Mouse (Mus musculus) neural tube, embryonic 15.5 days (tissue): ENCODE data around the gene Ndufb3. TPM values are rescaled to one million over a fixed set of nuclear protein-coding genes. Genes with fewer than 3 reads are reported as not detected.
"Not testable (repeated sequence)": the region's sequence is repeated elsewhere in the genome, so short reads cannot be mapped to it uniquely, and the experiment has no call there.

Experiments used
- ATAC-seq: fragments of 200-750 bp; cut with Nextera tagmentation; 2 replicates; pipeline ENCODE4 v1.8.0; 2017; ENCODE audit warnings: mild to moderate bottlenecking, moderate TSS enrichment, moderate library complexity; ENCODE audit not compliant: low FRiP score
- H3K27ac ChIP-seq: fragments of 300-500 bp; sonication (generic); replicated peaks from 2 replicates; pipeline ENCODE4 v1.5.1; 2015; ENCODE audit warnings: mild to moderate bottlenecking, inconsistent platforms
- H3K27me3 ChIP-seq: fragments of 300-500 bp; sonication (generic); replicated peaks from 2 replicates; pipeline ENCODE4 v1.6.1; 2015; ENCODE audit warnings: inconsistent platforms
- H3K36me3 ChIP-seq: fragments of 300-500 bp; sonication (generic); 2 replicates; pipeline ENCODE4 v1.6.1; 2015; ENCODE audit warnings: inconsistent platforms
- H3K4me1 ChIP-seq: fragments of 300-500 bp; sonication (generic); 2 replicates; pipeline ENCODE4 v1.6.1; 2015; ENCODE audit warnings: inconsistent platforms
- H3K4me2 ChIP-seq: fragments of 300-500 bp; sonication (generic); 2 replicates; pipeline ENCODE4 v1.6.1; 2015; ENCODE audit warnings: inconsistent platforms, mild to moderate bottlenecking, moderate library complexity
- H3K4me3 ChIP-seq: fragments of 300-500 bp; sonication (generic); replicated peaks from 2 replicates; pipeline ENCODE4 v1.5.1; 2015; ENCODE audit warnings: mild to moderate bottlenecking, inconsistent platforms
- H3K9ac ChIP-seq: fragments of 300-500 bp; sonication (generic); replicated peaks from 2 replicates; pipeline ENCODE4 v1.6.1; 2015; ENCODE audit warnings: mild to moderate bottlenecking, inconsistent platforms
- H3K9me3 ChIP-seq: fragments of 300-500 bp; sonication (generic); replicated peaks from 2 replicates; pipeline ENCODE4 v1.6.1; 2016; ENCODE audit warnings: inconsistent platforms
- WGBS: fragments of 180-500 bp; shearing (Covaris S2); methylation state at CpG from one replicate; pipeline ENCODE4 v1.1.7; 2015; ENCODE audit warnings: mixed read lengths; 5-methylcytosine and 5-hydroxymethylcytosine counted together
- polyA plus RNA-seq: library from polyadenylated mRNA; unstranded; fragments of >200 nt; fragmentation: Nextera tagmentation; extraction: Ambion mirVana; gene quantifications from 2 replicates; pipeline ENCODE4 v1.2.1, GENCODE M21; 2015

The Ndufb3 gene
- polyA plus RNA-seq, 1 experiment from 2014 or later = 217 TPM

- Histone ChIP-seq H3K27ac (peak overlapping the region; percentile 88), H3K9ac (peak overlapping the region; percentile 92), H3K36me3 (no peaks in the 10 kb centered on the region), H3K27me3 (no peaks in the 10 kb centered on the region), H3K4me1 (peaks cover 17% of the 10 kb centered on the region), H3K4me3 (peak overlapping the region; percentile 84), H3K4me2 (peak overlapping the region; percentile 81), H3K9me3 (no peaks in the 10 kb centered on the region)
- 7% methylated on average over 35 of the region's 36 CpGs for WGBS
- peak; percentile 81 for ATAC-seq
These were observed 612 bp upstream of the Ndufb3 start for GRCm38 (mm10) chr1:58585373-58586170.

GRCm38 (mm10) chr1:58587491-58587890 is 1.3 kb downstream of the Ndufb3 start:
- peaks cover 17% of the 10 kb centered on the region for H3K4me1 ChIP-seq
- WGBS = 95% methylated on average over 1 of the region's 1 CpGs
- H3K36me3 ChIP-seq = peaks cover 9% of the 10 kb centered on the region
- no peak overlapping the region for H3K27ac ChIP-seq
- H3K4me3 ChIP-seq = peak overlapping the region; percentile 84
- no peaks in the 10 kb centered on the region for H3K9me3 ChIP-seq
- no peaks in the 10 kb centered on the region for H3K27me3 ChIP-seq
- peak overlapping the region; percentile 66 for H3K4me2 ChIP-seq
- H3K9ac ChIP-seq = no peak overlapping the region
- no peak for ATAC-seq

DNA sequence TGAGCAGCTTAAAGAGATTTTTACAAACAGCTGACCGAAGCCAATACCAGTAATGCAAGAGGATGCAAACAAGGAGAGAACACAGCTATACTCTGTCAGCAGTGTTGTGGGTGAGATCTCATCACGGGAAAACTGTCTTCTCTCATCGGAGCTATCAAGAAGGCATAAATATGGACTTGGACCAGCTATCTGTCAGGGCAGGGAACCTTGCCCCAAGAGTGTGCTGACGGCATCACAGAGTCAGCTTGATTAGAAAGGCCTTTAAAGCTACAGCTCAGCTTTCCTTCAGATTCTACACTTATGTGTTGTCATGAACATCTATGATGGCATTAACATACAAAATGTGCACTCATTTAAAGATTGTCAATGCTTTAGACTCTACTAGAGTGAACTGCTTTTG is 16.5 kb downstream of the Ndufb3 start:
- WGBS = 90% methylated on average over 4 of the region's 4 CpGs
- Histone ChIP-seq H3K9me3 (no peaks in the 10 kb centered on the region), H3K9ac (no peak overlapping the region), H3K4me3 (no peak overlapping the region), H3K4me1 (no peaks in the 10 kb centered on the region), H3K36me3 (no peaks in the 10 kb centered on the region), H3K27ac (no peak overlapping the region), H3K27me3 (no peaks in the 10 kb centered on the region), H3K4me2 (no peak overlapping the region)
- ATAC-seq = no peak

GRCm38 (mm10) chr1:58603738-58604137 is 17.6 kb downstream of the Ndufb3 start:
- Histone ChIP-seq H3K4me2 (no peak overlapping the region), H3K4me3 (no peak overlapping the region), H3K27ac (no peak overlapping the region), H3K9ac (no peak overlapping the region), H3K36me3 (no peaks in the 10 kb centered on the region), H3K27me3 (no peaks in the 10 kb centered on the region), H3K4me1 (no peaks in the 10 kb centered on the region), H3K9me3 (no peaks in the 10 kb centered on the region; the same call in 1 of the 2 replicates)
- no peak for ATAC-seq
- 80% methylated on average over 4 of the region's 4 CpGs for WGBS

- not testable (repeated sequence) for H3K4me2 ChIP-seq, ATAC-seq, H3K27ac ChIP-seq, H3K36me3 ChIP-seq, H3K9ac ChIP-seq, H3K4me1 ChIP-seq, H3K9me3 ChIP-seq, H3K4me3 ChIP-seq, H3K27me3 ChIP-seq
- 91% methylated on average over 5 of the region's 5 CpGs for WGBS
These were observed 23.4 kb downstream of the Ndufb3 start for GRCm38 (mm10) chr1:58609591-58609990.

GRCm38 (mm10) chr1:58610166-58610565 is 24.0 kb downstream of the Ndufb3 start:
- no peak overlapping the region for H3K27ac ChIP-seq
- H3K4me2 ChIP-seq = no peak overlapping the region
- no peak overlapping the region for H3K9ac ChIP-seq
- H3K4me1 ChIP-seq = no peaks in the 10 kb centered on the region
- no peak overlapping the region for H3K4me3 ChIP-seq
- ATAC-seq = no peak
- no peaks in the 10 kb centered on the region for H3K27me3 ChIP-seq
- 90% methylated on average over 1 of the region's 1 CpGs for WGBS
- no peaks in the 10 kb centered on the region for H3K36me3 ChIP-seq
- no peaks in the 10 kb centered on the region; the same call in 1 of the 2 replicates for H3K9me3 ChIP-seq

DNA sequence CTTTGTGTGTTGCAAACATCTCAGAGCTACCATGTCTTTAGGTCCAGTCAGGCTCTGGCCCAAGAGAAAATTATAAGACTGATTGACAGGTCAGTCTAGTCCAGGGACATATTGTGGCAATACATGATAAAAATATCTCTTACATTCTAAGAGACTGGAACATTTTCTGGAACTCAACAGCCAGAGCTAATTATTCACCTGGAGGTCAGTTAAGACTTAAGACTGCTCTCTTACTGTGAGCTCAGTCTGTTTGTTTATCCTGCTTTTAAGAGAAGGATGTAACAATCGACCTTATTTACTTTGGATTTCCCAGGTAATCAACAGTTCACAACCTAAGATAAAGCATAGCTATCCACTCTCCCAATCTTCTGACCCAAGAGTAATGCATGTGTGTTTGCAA is 24.4 kb downstream of the Ndufb3 start:
- ATAC-seq = no peak
- Histone ChIP-seq H3K27me3 (no peaks in the 10 kb centered on the region), H3K9me3 (no peaks in the 10 kb centered on the region; the same call in 1 of the 2 replicates), H3K4me1 (no peaks in the 10 kb centered on the region), H3K4me3 (no peak overlapping the region), H3K4me2 (no peak overlapping the region), H3K9ac (no peak overlapping the region), H3K27ac (no peak overlapping the region), H3K36me3 (no peaks in the 10 kb centered on the region)
- 53% methylated on average over 1 of the region's 1 CpGs for WGBS

GRCm38 (mm10) chr1:58613786-58614185 is 27.6 kb downstream of the Ndufb3 start:
- ATAC-seq = no peak
- 81% methylated on average over 6 of the region's 6 CpGs for WGBS

DNA sequence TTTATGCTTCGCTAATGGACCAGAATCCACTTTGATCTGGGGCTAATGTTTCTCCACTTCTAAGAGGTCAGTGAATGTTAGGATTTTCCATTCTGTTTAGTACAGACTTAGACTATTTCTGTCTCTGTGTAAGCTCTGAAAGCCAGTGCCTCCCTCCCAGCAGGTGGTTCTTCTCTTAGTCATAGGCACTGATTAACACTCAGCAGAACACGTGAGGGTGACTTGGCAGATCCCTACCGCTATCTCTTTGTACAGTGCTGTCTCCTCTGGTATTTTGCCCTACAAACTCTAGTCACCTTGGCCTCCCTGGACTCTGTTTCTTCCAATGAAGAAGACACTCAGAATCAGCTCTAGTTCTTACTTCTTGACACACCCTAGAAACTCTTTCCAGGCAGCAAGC is 28.2 kb downstream of the Ndufb3 start:
- no peaks in the 10 kb centered on the region for H3K9me3 ChIP-seq
- no peaks in the 10 kb centered on the region for H3K4me1 ChIP-seq
- H3K4me3 ChIP-seq = no peak overlapping the region
- no peaks in the 10 kb centered on the region for H3K36me3 ChIP-seq
- H3K4me2 ChIP-seq = no peak overlapping the region
- H3K27ac ChIP-seq = no peak overlapping the region
- WGBS = 88% methylated on average over 3 of the region's 3 CpGs
- no peak for ATAC-seq
- no peaks in the 10 kb centered on the region for H3K27me3 ChIP-seq
- H3K9ac ChIP-seq = no peak overlapping the region

More at GRCm38 (mm10) chr1:58613786-58614185, 27.6 kb downstream of the Ndufb3 start:
- Histone ChIP-seq H3K4me3 (no peak overlapping the region), H3K9ac (no peak overlapping the region), H3K4me2 (no peak overlapping the region), H3K27me3 (no peaks in the 10 kb centered on the region), H3K4me1 (no peaks in the 10 kb centered on the region), H3K27ac (no peak overlapping the region), H3K36me3 (no peaks in the 10 kb centered on the region), H3K9me3 (no peaks in the 10 kb centered on the region)

DNA sequence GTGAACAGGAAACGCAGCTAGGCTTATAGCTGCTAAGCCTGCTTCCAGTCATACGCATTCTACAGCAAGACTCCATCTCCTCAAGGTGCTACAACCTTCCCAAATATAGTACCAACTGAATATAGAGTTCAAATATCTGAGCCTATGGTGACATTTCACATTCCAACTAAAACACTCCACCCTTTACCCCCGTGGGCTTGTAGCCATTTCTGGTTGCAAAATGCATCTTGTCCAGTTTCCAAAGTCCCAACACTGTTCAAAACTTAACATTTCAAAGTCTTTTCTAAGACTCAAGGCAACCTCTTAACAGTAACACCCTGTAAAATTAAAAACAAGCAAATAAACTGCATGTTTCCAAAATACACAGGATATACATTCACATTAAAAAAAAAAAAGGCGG is 29.0 kb downstream of the Ndufb3 start:
- Histone ChIP-seq H3K27ac (no peak overlapping the region), H3K4me1 (no peaks in the 10 kb centered on the region), H3K4me2 (no peak overlapping the region), H3K4me3 (no peak overlapping the region), H3K9me3 (no peaks in the 10 kb centered on the region), H3K9ac (no peak overlapping the region), H3K27me3 (no peaks in the 10 kb centered on the region), H3K36me3 (no peaks in the 10 kb centered on the region)
- WGBS = 84% methylated on average over 4 of the region's 4 CpGs
- ATAC-seq = no peak

GRCm38 (mm10) chr1:58616176-58616575 is 30.0 kb downstream of the Ndufb3 start:
- no peak overlapping the region for H3K27ac ChIP-seq
- H3K9ac ChIP-seq = no peak overlapping the region
- no peaks in the 10 kb centered on the region for H3K27me3 ChIP-seq
- H3K4me1 ChIP-seq = no peaks in the 10 kb centered on the region
- H3K36me3 ChIP-seq = no peaks in the 10 kb centered on the region
- 80% methylated on average over 3 of the region's 3 CpGs for WGBS
- no peak overlapping the region for H3K4me2 ChIP-seq
- ATAC-seq = no peak
- no peaks in the 10 kb centered on the region for H3K9me3 ChIP-seq
- H3K4me3 ChIP-seq = no peak overlapping the region

- Histone ChIP-seq H3K9me3 (no peaks in the 10 kb centered on the region), H3K36me3 (no peaks in the 10 kb centered on the region), H3K27ac (no peak overlapping the region), H3K4me1 (no peaks in the 10 kb centered on the region), H3K27me3 (no peaks in the 10 kb centered on the region), H3K4me3 (no peak overlapping the region), H3K4me2 (no peak overlapping the region), H3K9ac (no peak overlapping the region)
- peak; percentile 29; the same call in 1 of the 2 replicates for ATAC-seq
- WGBS = 53% methylated on average over 5 of the region's 5 CpGs
These were observed 30.9 kb downstream of the Ndufb3 start for GRCm38 (mm10) chr1:58617076-58617475.
